Mouse (Mus musculus) neutrophil, adult 59 days (primary cell): Measurements from ENCODE around the gene Prcp. TPM values are rescaled to one million over a fixed set of nuclear protein-coding genes. Genes with fewer than 3 reads are reported as not detected.

Source experiments
- total RNA-seq, 2 experiments: library from RNA; stranded (reverse); gene quantifications; 1 replicate in 1 of 2; 2 replicates in 1 of 2; pipeline ENCODE4 v1.2.4; 2023

The Prcp gene
- 10 to 100 TPM; 30.8 to 38.8 TPM for total RNA-seq

GRCm38 (mm10) chr7:92874116-92874675 is at the start of gene Prcp, which contains the start of gene Ddias:
Gene Prcp, plus strand, starts transcription at chr7:92874470.
Gene Ddias, minus strand, starts transcription at chr7:92874247.

Other genes starting within 250 kb of the Prcp start
- gene Ankrd42, start 237.3 kb upstream of the Prcp start, total RNA-seq: under 1 TPM; 0.37 to 0.91 TPM
- gene Pcf11, start 204.5 kb upstream of the Prcp start, total RNA-seq: 100 to 1,000 TPM; 148 to 167 TPM
- 1 to 10 TPM in 1 of 2 experiments, under 1 TPM in 1; 0.40 to 1.5 TPM for gene Rab30, start 132.9 kb upstream of the Prcp start, total RNA-seq
- 1 to 10 TPM; 4.4 to 6.4 TPM for gene Ddias, start 223 bp upstream of the Prcp start, total RNA-seq
- not detected for gene Fam181b, start 205.4 kb downstream of the Prcp start, total RNA-seq